Mouse (Mus musculus): Measurements from ENCODE around the gene Tmem254a.
"Not testable (repeated sequence)": the region's sequence is repeated elsewhere in the genome, so short reads cannot be mapped to it uniquely, and the experiment has no call there.

The Tmem254a gene

GRCm38 (mm10) chr14:25927562-25927881 lies at the start of gene Tmem254a:
TSS of gene Tmem254a (minus strand) at chr14:25927672.
- DNase-seq (ENCODE audit: low read depth), result not testable (repeated sequence)

GRCm38 (mm10) chr14:25957861-25958260 lies 30.4 kb upstream of the Tmem254a start:
- not testable (repeated sequence) for DNase-seq (ENCODE audit: low read depth)

DNA sequence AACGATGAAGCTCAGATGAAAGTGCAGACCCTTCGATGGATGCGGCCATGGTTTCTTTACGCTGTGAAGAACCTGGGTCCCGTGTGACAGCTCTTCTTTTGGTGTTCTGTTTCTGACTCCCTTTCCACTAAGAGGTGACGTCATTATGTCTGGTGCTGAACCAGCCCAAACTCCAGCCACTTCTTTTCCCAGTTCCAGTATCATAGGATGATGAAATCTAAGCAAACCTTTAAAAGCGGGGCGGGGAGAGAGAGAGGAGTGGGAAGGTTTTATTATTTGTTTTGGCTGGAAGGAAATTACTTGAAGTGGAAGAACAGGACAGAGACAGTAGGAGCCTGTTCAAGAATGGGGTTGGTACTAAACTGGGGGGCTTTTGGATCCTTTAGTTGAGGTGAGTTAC lies 10.5 kb upstream of the Tmem254a start, which contains the start of gene Cphx1:
Cphx1 (plus strand) TSS at position 301 of the 400 bp plus-strand sequence.
- not testable (repeated sequence) for DNase-seq (ENCODE audit: low read depth)

GRCm38 (mm10) chr14:25936867-25937630 lies 9.6 kb upstream of the Tmem254a start:
- not testable (repeated sequence) for DNase-seq (ENCODE audit: low read depth)

DNA sequence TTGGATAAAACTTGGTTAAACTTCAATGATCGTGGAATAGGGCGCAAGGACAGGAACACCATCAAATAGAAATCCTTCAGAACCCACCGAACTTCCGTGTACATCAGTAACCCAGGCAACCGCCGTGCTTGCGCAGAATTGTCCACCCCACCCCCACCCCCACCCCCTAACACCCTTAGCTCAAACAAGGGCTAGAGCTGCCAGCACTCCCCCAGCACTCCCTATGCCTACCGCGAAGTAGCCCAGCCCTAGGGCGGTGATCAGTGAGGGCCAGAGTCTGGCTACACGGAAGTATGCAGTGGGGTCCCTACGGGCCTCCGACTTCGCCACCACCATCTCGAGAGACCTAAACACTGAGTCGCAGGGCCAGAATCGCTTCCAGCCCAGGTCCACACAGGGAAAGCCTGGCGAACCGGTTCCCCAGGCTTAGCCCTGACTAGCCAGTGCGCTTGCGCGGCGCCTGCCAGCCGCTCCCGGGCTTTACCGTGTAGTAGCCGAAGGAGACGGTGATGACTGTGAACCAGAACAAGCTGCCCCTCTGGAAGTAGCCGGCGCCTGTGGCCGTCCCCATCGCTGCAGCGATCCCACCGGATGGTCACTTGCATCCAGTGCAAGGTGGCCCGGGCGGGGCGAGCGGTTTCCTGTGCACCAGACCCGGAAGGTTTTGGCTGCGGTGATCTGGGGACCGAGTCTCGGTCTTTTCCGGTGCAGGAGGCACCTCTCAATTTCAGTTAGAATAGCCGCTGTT lies 484 bp downstream of the Tmem254a start:
- not testable (repeated sequence) for DNase-seq (ENCODE audit: low read depth)

DNA sequence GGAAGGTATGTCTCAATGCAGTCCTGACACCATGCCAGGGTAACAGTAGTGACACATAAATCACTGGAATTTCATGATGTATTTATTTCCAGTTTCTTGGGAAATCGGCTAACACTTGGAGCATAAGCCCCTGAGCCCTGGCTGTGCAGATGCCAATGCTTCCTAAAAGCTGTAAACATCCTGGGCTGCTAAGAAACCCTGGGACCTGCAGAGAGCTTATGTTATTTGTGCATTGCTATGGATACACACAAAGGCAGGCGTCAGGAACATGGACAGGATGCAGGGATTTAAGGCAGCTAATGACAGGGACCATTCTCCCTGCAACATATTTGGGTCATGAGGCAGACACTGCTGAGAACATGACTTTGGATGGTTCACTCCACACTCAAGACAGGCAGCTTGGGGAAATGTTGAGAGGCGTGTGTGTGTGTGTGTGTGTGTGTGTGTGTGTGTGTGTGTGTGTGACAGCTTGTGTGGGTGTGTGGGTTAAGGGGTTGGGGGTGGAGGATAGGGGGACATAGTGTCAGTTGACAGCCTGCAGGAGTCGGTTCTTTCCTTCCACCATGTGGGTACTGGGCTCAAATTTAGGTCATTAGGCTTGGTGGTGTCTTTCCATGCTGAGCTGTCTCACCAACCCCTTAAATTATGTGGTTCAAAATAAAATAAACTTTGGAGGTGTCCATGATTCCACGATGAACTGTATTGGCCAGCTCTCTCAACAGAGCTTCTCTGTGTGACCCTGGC lies 8.9 kb downstream of the Tmem254a start:
- not testable (repeated sequence) for DNase-seq (ENCODE audit: low read depth)

GRCm38 (mm10) chr14:25908976-25909375 lies 18.5 kb downstream of the Tmem254a start:
- not testable (repeated sequence) for DNase-seq (ENCODE audit: low read depth)

DNA sequence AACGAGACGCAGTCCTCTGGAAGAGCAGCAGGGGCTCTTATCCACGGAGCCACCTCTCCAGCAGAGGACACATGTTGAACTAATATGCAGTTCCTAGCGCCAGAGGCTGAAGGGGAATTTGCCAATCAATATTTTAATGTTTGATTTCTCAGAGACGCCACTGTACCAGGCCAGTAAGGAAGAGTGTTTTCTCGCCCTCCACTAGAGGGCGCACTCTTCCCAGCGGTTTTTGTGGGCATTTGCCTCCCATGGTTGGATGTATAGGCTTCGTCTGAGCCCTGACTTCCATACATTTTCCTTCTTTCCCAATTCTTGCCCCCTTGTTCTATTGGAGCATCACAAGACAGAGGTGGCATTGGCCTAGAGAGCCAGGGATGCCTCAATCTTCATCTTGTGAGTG lies 20.2 kb downstream of the Tmem254a start:
- DNase-seq (ENCODE audit: low read depth), result not testable (repeated sequence)

GRCm38 (mm10) chr14:25905243-25905642 lies 22.2 kb downstream of the Tmem254a start:
- not testable (repeated sequence) for DNase-seq (ENCODE audit: low read depth)

DNA sequence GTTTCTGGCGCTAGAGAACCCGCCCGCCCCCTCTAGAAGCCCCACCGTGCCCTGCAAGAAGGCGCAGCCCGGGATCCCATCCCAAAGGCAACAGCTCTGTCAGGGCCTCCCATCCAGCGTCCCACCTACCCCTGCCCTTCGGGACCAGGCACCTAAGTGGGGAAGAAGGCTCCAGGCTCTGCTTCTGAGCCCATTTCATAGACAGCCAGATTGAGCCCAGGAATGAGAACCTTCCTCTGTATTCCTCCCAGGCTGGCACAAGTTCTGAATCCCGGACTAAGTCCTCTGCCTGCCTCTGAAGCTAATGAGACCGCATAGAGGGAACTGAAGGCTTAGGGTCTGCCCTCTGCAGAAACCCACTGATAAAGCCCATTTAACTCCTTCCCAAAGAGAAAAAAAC lies 24.5 kb downstream of the Tmem254a start, which contains the start of gene Plac9a:
Plac9a (minus strand) TSS at position 101 of the 400 bp plus-strand sequence.
- DNase-seq (ENCODE audit: low read depth), result not testable (repeated sequence)

- not testable (repeated sequence) for DNase-seq (ENCODE audit: low read depth)
Observed at GRCm38 (mm10) chr14:25895686-25896085, 31.8 kb downstream of the Tmem254a start.

DNA sequence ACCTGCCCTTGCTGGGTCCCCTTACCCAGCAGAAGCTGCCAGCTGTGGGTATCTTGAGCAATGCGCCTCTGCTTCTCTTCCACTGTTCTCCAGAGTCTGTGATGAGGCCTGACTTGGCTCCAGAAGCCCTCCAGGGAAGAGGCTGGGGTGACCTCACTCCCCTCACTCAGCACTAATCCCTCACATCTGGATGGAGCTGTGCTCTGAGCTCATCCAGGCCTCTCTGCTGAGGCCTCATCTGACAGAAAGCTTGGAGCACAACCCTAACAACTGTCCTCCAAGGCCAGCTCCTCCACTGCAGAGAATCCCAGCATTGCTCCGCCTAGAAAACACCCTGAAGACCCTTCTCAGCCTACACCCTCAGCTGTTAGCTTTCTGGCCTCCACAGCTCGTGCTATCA lies 32.9 kb downstream of the Tmem254a start:
- DNase-seq (ENCODE audit: low read depth), result not testable (repeated sequence)

GRCm38 (mm10) chr14:25885886-25886285 lies 41.6 kb downstream of the Tmem254a start:
- not testable (repeated sequence) for DNase-seq (ENCODE audit: low read depth)

- not testable (repeated sequence) for DNase-seq (ENCODE audit: low read depth)
Observed at GRCm38 (mm10) chr14:25881769-25882168, 45.7 kb downstream of the Tmem254a start.

GRCm38 (mm10) chr14:25876640-25877039 lies 50.8 kb downstream of the Tmem254a start:
- not testable (repeated sequence) for DNase-seq (ENCODE audit: low read depth)

All from NIH3T3 (cell line).